27 mouse cellular contexts compared by ENCODE assay signal in the genomic region with DNA sequence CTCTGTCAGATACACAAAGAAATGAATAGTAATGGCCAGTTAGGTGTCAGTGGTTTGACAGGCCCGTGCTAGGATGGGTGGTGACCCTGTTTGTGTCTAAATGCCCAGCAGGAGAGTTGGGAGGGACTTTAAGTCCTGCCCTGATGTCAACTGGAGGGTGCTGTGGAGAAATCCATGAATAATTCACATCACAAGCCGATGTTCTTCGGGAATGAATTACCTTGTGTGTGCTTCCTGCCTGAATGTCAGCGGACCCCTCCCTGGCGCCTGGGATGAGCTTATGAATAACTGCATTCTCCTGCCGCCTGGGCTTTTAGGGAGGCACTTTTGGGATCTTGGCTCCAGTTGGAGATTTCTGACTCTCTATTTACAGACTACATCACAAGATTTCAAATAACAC. TPM values are rescaled to one million over a fixed set of nuclear protein-coding genes. Genes with fewer than 3 reads are reported as not detected.
DNase-seq lines count a peak whose midpoint lies in the region; ATAC-seq and TF ChIP-seq lines count a peak whose summit lies in the region.
"Had no signal": no experiment of that assay in that cellular context is flagged by ENCODE, and none has a peak within 500 bp of the region (broad histone marks: within the 10 kb centered on the region; RNA-seq: fewer than 3 reads in every experiment).

No protein-coding gene starts in this region.

- H3K27ac ChIP-seq in hindbrain, embryonic 11.5 days (ENCODE audit: low read depth, low read length) = no peak overlapping the region
- no peak overlapping the region for H3K27ac ChIP-seq in hindbrain, embryonic 12.5 days
- no peak overlapping the region for H3K27ac ChIP-seq in hindbrain, postnatal 0 days
- H3K27ac ChIP-seq: embryonic facial prominence, embryonic 12.5 days; forebrain, embryonic 10.5 days; forebrain, embryonic 15.5 days; kidney, embryonic 15.5 days; liver, embryonic 14.5 days; neural tube, embryonic 15.5 days had no signal

- no peak overlapping the region for H3K4me3 ChIP-seq in hindbrain, embryonic 11.5 days (ENCODE audit: low read depth, low read length)
- no peak overlapping the region for H3K4me3 ChIP-seq in hindbrain, embryonic 12.5 days
- H3K4me3 ChIP-seq in hindbrain, postnatal 0 days (ENCODE audit: low read length) = no peak overlapping the region
- H3K4me3 ChIP-seq: embryonic facial prominence, embryonic 12.5 days; forebrain, embryonic 10.5 days; forebrain, embryonic 15.5 days; heart, embryonic 12.5 days; kidney, embryonic 15.5 days; neural tube, embryonic 15.5 days had no signal

- no peaks in the 10 kb centered on the region for H3K36me3 ChIP-seq in hindbrain, embryonic 11.5 days (ENCODE audit: control insufficient read depth, insufficient read depth, low read length)
- H3K36me3 ChIP-seq in hindbrain, embryonic 12.5 days = no peaks in the 10 kb centered on the region
- no peaks in the 10 kb centered on the region for H3K36me3 ChIP-seq in hindbrain, postnatal 0 days (ENCODE audit: insufficient read depth, low read length)
- H3K36me3 ChIP-seq: embryonic facial prominence, embryonic 12.5 days; forebrain, embryonic 10.5 days; forebrain, embryonic 15.5 days; heart, embryonic 12.5 days; kidney, embryonic 15.5 days; neural tube, embryonic 15.5 days had no signal

- no peak overlapping the region for H3K9ac ChIP-seq in hindbrain, embryonic 11.5 days (ENCODE audit: low read depth, low read length)
- H3K9ac ChIP-seq in hindbrain, embryonic 12.5 days = no peak overlapping the region
- H3K9ac ChIP-seq in hindbrain, postnatal 0 days (replicated peaks; ENCODE audit: low read length) = no peak overlapping the region
- H3K9ac ChIP-seq: embryonic facial prominence, embryonic 12.5 days; forebrain, embryonic 15.5 days; heart, embryonic 12.5 days; kidney, embryonic 15.5 days; liver, embryonic 14.5 days; neural tube, embryonic 15.5 days had no signal

- ATAC-seq in hindbrain, embryonic 11.5 days (ENCODE audit: low FRiP score) = no peak
- no peak for ATAC-seq in hindbrain, embryonic 12.5 days (ENCODE audit: low FRiP score)
- ATAC-seq in hindbrain, postnatal 0 days = peak; percentile 45; the same call in 1 of the 2 replicates
- ATAC-seq in megakaryocyte-erythroid progenitor cell, adult 5-6 weeks (replicated peaks; ENCODE audit: low FRiP score, low TSS enrichment, poor library complexity, severe bottlenecking) = no peak
- ATAC-seq: CD4-positive, CD25-positive, alpha-beta regulatory T cell, adult 4 months; forebrain, embryonic 15.5 days had no signal

- no peak for TF ChIP-seq CTCF in hindbrain, postnatal 0 days (IDR thresholded peaks at IDR 0.05; ENCODE audit: low read depth)

- peak; percentile 17 for DNase-seq in hindbrain, embryonic 11.5 days (ENCODE audit: low spot score)
- peak; percentile 9 for DNase-seq in retina, postnatal 1 day
- no peak for DNase-seq in retina, embryonic 14.5 days (ENCODE audit: low spot score)
- peak; percentile 40 for DNase-seq in ZHBTc4 (ENCODE audit: low read depth, low spot score)
- peak; percentile 50 for DNase-seq in hindbrain, postnatal 0 days (ENCODE audit: low spot score)
- DNase-seq: adrenal gland, adult 8-10 months; cerebellum, adult 2 months; cerebellum, postnatal 14 days; gastrocnemius, postnatal 25 days; heart, adult 18-20 months; kidney, adult 18-20 months; liver; lung, adult 2 months; lung, postnatal 10 days; right cerebral cortex, adult 18-20 months; thymus, postnatal 4 days had no signal

- H3K4me1 ChIP-seq in hindbrain, embryonic 11.5 days (replicated peaks; ENCODE audit: control insufficient read depth, insufficient read depth, low read length) = no peaks in the 10 kb centered on the region
- peaks cover 6% of the 10 kb centered on the region; the same call in 1 of the 2 replicates for H3K4me1 ChIP-seq in hindbrain, embryonic 12.5 days
- 0 out of 2 replicates have a peak, but pooled peaks cover 3% of the 10 kb centered on the region for H3K4me1 ChIP-seq in hindbrain, postnatal 0 days (ENCODE audit: insufficient read depth, low read length)
- H3K4me1 ChIP-seq: embryonic facial prominence, embryonic 12.5 days; forebrain, embryonic 10.5 days; forebrain, embryonic 15.5 days; heart, embryonic 12.5 days; kidney, embryonic 15.5 days had no signal

- 41% methylated on average over 6 of the region's 6 CpGs for WGBS in hindbrain, embryonic 11.5 days
- WGBS in hindbrain, embryonic 12.5 days = 24% methylated on average over 6 of the region's 6 CpGs
- WGBS in hindbrain, postnatal 0 days = 9% methylated on average over 6 of the region's 6 CpGs

- H3K27me3 ChIP-seq in hindbrain, embryonic 11.5 days (ENCODE audit: control insufficient read depth, insufficient read depth, low read length) = no peaks in the 10 kb centered on the region
- H3K27me3 ChIP-seq in hindbrain, embryonic 12.5 days = no peaks in the 10 kb centered on the region
- H3K27me3 ChIP-seq in hindbrain, postnatal 0 days (ENCODE audit: insufficient read depth, low read length) = no peaks in the 10 kb centered on the region
- H3K27me3 ChIP-seq: embryonic facial prominence, embryonic 12.5 days; forebrain, embryonic 15.5 days; heart, embryonic 12.5 days; kidney, embryonic 15.5 days; neural tube, embryonic 15.5 days had no signal

- no peaks in the 10 kb centered on the region for H3K9me3 ChIP-seq in hindbrain, embryonic 11.5 days (ENCODE audit: control insufficient read depth, low read length)
- H3K9me3 ChIP-seq in hindbrain, embryonic 12.5 days (replicated peaks) = no peaks in the 10 kb centered on the region
- H3K9me3 ChIP-seq in hindbrain, postnatal 0 days (ENCODE audit: low read length) = no peaks in the 10 kb centered on the region
- H3K9me3 ChIP-seq: embryonic facial prominence, embryonic 12.5 days; forebrain, embryonic 10.5 days; forebrain, embryonic 15.5 days; heart, embryonic 12.5 days; kidney, embryonic 15.5 days; neural tube, embryonic 15.5 days had no signal

- no peak overlapping the region for H3K4me2 ChIP-seq in hindbrain, embryonic 11.5 days (replicated peaks; ENCODE audit: low read depth, low read length)
- no peak overlapping the region for H3K4me2 ChIP-seq in hindbrain, embryonic 12.5 days (replicated peaks)
- no peak overlapping the region for H3K4me2 ChIP-seq in hindbrain, postnatal 0 days (ENCODE audit: low read depth, low read length)
- H3K4me2 ChIP-seq: embryonic facial prominence, embryonic 12.5 days; forebrain, embryonic 15.5 days; heart, embryonic 12.5 days; kidney, embryonic 15.5 days; midbrain, embryonic 11.5 days; neural tube, embryonic 15.5 days had no signal

RNA-seq across cellular contexts. Expression of a gene that starts 24.6 kb away (rescaled TPM):
- polyA plus RNA-seq in hindbrain, embryonic 11.5 days (2014; fragmentation: Nextera tagmentation; extraction: Ambion mirVana) = 4.4 and 8.7 TPM in 2 replicates
- 3.2 and 4.6 TPM in 2 replicates for polyA plus RNA-seq in hindbrain, embryonic 12.5 days (2016; fragmentation: Nextera tagmentation; extraction: Ambion mirVana)
- 16.4 and 20.0 TPM in 2 replicates for total RNA-seq in hindbrain, postnatal 0 days (2014; rRNA removed)
- 7.8 and 10.5 TPM in 2 replicates for polyA plus RNA-seq in hindbrain, postnatal 0 days (2015; fragmentation: Nextera tagmentation; extraction: Ambion mirVana)
- 12.9 and 17.7 TPM in 2 replicates for total RNA-seq in megakaryocyte-erythroid progenitor cell, adult 5-6 weeks (2014; fragmentation: Nextera tagmentation)
- 2.9 and 7.1 TPM in 2 replicates for total RNA-seq in megakaryocyte-erythroid progenitor cell, adult 5-6 weeks (2017)
